Mouse (Mus musculus) layer of hippocampus, adult 18-20 months (tissue): ENCODE results near the gene Adamts7. TPM values are rescaled to one million over a fixed set of nuclear protein-coding genes. Genes with fewer than 3 reads are reported as not detected.
A peak's percentile ranks its signal among the peaks of the same experiment; 100 is the strongest.

Experiments used
- DNase-seq, 2 experiments: peaks; one replicate each; pipeline ENCODE4 v3.0.0; 2022; ENCODE audit warnings: low spot score in 2 of 2
- long read RNA-seq: library from polyadenylated mRNA; stranded (forward); transcript quantifications from one replicate; pipeline ENCODE4 v2.0.0, GENCODE M21; 2021
- total RNA-seq, 2 experiments: library from RNA; stranded (reverse); gene quantifications; 2 replicates each; pipeline ENCODE4 v1.2.3; 2021

Gene Adamts7
- under 1 TPM; 0.32 to 0.36 TPM for total RNA-seq
- long read RNA-seq: 0 reads

DNA sequence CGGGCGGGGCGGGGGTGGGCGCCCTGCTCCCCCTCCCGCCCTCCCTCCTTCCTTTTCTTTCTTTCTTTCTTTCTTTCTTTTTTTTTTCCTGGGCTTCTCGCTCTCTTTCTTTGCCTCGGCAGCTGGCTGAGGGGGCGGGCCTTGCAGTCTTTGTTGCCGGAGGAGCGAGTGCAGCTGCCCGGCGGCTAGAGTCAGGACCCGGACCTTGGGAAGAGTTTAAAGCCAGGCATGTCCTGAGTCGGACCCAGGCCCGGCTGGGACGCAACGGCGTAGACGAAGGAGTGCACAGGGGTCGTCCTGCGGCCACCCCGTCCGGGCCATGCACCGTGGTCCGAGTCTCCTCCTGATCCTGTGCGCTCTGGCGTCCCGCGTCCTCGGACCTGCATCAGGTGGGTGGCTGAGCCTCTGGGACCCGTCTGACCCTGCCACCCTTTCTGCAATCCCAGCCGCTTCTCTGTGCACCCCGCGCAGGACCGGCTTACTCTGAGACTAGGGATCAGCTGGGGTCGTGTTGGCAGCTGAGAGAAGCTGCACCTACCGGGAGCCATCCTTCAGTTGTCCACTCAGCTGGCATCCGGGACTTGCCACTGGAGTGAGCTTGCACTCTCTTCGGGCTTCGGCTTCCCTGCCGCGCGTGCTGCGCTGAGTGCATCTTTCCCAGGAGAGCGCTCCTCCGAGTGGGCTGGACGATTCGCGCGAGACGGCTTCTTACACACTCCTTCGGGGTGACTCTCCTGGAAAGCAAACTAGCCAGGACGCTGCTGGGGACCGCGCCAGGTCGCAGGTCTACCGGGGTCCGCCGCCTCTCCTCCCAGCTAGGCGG lies at the start of gene Adamts7:
Gene Adamts7 (plus strand): TSS at position 144 of the 823 bp plus-strand sequence.
- no peak for DNase-seq

DNA sequence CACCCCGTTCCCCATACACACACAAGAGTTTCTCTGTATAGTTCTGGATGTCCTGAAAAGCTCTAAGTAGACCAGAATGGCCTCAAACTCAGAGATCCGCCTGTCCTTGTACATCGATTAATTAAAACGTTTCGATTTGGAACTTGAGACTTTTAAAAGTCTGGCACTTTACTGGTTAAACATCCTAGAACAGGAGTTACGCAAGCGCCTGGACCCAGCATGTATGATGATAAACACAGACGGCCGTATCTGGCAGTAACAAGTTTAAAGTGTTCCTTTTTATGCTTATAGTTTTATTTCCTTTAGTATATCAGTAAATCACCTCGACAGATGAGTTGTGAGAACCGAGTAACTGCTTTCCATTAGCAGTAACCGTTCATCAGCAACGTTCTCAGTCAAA lies 49.7 kb upstream of the Adamts7 start:
- peak in 1 of 2 experiments; percentile 28 for DNase-seq

DNA sequence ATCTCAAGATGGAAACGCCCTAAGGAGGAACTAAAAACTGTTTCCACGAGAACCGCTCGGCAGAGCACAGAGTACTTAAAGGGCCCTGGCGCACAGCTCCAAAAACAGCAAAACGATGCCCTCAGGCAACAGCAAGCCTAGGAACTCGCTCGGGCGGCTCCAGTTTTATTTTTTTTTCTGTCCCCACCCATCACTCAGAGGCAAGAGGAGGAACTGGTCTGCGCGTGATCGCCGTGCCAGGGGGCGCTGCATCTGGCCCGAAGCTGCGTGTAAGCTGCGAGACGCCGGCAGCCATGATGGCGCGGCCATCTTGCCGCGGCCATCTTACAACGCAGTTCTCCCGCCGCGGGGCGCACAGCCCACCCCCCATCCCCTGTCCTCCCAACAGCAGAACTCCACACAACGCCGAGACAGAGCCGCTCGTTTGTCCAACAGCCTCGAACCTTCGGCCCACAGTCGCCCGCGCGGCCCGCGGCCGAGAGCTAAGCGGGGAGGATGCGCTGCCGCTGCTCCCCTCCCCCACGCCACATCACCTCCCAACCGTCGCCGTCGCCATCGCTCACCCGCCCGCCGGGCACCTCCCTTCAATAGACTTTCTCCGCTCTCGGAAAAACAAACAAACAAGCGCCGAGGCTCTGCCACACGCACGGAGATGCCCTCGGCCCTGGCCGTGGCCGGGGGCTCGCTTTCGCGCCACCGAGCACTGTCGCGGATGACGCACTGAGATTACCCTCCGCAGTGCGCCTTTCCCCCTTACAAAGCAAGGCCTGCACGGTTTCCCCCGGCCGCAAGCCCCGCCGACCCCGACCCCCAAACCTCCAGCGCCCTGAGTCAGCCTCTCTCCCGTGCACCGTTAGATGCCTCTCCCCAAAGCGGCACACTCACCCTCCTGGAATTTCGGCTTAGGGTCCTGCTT lies 49.0 kb upstream of the Adamts7 start:
- DNase-seq: peak; percentile 89 to 94

DNA sequence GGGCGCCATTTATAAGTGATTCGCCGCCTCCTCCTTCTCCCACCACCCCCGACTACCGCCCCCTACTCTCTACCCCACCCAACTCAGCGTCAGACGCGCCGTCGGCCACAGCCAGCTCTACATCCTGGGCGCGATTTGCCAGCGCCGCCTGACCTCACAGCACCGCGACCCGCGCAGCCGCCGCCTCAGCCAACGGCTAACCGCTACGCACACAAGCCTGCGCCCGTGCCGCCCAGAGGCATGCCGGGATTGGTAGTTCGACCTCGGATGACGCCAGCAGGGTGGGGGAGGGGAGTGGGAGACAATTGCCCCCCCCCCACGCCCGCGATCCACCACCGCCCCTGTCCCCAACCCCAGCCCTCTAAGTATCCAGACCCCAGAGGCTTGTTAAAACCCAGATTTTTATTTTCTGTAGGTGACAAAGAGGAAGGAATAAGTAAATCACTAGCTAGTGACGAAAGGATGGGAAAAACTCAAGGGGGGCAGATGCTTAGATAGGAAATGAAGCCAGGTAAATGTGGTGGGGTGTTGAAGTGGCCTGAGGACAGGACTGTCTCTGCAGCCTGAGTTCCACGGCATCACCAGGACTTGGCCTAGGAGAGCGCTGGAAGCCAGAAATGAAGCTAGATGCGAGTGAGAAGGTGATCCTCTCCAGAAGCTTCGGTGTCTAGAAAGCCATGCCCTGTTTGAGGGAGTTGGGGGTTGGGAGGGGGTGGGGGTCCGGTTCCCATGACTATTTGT lies 48.1 kb upstream of the Adamts7 start, which contains the start of gene Morf4l1:
Gene Morf4l1 (minus strand): TSS at position 208 of the 741 bp plus-strand sequence.
- DNase-seq: peak; percentile 99

DNA sequence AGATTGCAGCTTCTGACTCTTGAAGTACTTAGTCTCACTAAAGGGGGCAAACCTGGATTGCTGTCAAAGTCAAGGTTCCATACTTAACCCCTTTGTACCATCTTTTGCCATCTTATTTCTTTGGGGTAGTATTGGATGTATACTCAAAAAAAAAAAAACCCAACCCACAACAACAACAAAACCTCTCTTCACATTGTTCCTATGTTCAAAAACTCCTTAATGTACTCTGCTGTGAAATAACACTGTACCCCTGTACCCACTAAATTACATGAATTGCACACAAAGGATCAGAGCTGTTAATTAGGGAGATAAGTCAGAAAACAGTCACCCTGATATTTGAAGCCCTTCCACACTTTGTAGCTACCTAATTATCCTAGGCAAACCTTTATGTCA lies 47.6 kb upstream of the Adamts7 start:
- DNase-seq: no peak

DNA sequence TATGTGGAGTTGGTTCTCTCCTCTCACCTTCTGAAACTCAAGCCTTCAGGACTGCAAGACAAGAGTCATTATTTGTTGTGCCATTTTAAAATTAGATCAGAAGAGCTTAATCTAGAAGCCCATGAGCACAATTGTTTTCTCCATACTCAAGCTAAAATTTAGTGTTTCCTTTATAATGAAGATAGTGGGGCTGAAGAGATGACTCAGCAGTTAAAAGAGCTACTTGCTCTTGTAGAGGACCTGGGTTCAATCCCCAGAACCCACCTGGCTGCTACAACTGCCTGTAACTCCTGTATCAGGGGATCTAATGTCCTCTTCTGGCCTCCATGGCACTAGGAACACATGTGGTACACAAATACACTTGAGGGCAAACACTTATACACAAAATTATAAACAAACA lies 45.6 kb upstream of the Adamts7 start:
- no peak for DNase-seq

DNA sequence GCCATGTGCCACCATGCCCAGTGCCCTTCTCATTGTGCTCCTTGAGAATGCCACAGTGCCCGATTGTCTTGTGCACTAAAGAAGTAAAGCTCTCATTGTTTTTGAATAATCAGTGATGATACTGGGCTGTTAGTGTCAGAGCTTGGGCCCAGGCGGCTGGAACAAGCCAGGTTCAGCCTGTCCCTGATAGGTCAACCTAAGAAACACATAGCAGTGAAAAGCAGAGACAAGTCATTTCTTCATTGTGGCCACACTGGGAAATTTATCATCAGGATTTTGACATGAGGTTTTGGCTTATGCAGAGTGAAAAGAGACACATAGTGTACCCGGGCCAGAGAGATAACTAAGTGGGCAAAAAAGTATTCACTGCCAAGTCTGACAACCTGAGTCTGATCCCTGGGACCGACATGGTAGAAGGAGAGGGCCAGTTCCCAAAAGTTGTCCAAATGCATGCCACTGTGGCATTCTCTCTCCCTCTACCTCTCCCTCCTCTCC lies 40.6 kb upstream of the Adamts7 start:
- no peak for DNase-seq

DNA sequence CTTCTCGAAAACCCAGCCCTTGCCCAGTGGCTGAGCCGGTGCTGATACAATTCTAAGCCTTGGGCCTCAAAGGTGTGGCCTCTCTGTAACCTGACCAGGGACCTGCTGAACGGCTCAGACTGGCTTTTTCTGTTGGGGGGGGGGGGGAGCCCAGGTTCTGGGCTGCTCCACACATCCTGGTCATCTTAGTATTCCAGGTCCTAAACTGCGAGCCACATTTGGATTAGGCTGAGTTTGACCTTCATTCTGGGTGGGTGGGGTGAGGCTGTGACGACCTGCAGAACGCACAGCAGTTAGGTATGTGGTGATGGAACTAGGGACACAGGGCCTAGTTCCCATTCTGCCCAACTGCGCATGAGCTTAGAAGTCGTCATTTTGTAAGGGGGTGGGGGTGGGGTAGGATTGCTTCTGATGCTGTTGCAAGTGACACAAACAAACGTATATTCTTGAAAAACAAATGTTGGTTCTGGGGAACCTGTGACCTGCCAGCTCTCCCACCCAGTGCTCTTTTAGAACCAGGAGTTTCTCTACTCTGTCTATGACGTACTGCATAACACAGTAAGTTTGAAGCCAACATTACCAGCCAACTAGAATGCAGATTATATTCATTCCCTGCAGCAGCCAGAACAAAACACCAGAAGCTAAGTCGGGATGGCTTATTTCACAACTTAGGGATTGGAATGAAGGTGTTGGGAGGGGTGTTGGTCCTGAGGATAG lies 38.6 kb upstream of the Adamts7 start:
- no peak for DNase-seq

DNA sequence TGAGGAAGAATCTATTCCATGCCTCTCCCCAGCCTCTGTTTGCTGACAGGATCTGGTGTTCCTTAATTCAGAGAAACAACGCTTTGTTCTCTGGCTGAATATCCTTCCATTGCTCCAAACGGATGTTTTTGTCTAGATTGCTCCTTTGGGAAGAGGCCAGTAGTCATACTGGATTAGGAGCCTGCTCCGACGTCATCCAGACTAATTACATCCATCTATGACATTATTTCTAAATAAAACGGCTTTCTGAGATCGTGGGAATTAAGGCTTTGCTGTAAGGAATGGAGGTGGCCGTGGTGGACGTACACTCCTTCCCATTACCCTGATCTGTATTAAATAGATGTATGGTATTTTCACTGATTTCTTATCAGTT lies 38.0 kb upstream of the Adamts7 start:
- peak in 1 of 2 experiments; percentile 14 for DNase-seq

DNA sequence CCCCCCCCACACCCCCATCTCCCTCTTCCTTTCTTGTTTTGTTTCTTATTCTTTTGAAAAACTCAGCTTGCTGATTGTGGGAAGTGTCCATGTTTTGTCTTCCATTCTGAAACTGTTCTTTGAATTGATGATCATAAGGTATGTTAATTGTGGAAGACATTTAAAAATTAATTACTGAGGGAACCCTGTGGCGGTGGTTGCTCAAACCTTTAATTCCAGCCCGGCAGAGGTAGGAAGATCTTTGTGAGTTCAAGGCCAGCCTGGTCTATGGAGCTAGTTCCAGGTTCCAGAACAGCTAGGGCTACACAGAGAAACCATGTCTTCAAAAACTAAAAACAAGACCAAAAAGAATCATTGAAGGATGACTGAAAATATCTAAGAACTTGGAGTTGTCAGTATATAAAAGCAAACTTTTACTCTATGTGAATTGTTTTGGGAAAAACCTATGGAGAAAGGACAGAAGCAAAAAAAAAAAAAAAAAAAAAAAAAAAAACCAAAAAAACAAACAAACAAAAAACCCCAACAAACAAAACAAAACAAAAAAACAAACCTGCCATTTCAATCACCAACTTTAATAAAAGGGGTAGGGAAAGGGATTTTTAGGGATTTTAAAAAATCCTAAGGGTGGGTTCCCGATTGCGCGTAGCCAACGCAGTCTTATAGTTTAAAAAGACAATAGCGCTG lies 37.3 kb upstream of the Adamts7 start:
- no peak for DNase-seq

DNA sequence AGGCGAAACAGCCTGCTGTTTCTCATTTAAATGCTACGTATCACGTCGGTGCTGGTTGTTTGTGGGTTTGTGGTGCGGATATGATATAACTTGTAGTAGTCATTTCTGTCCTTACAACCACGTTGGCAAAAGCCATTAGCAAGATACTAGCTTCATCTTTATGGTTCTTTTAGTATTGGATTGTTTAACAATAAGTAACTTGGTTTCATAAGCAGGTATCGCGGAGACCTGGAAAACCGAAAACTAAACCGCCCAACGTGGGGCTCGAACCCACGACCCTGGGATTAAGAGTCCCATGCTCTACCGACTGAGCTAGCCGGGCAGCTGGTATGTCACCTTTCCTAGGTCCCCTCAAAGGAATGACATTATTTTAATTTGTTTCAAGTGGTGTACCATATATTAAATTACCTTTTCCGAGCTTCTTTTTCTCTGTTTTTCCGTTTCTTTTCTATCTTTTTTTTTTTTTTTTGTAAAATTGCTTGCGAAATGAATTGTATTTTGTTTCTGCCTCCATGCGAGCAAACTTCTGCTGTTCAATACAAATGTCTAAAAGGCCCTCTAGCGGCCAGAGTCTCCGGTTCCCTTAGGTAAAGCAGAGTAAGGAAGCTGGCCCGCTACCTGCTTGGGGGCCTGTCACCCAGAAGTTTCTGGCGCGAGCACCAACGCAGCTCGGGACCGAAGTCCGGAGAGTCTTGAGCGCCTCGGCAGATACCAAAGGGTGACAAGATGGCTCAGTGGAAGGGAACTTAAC lies 36.4 kb upstream of the Adamts7 start:
- DNase-seq: peak; percentile 61 to 87

DNA sequence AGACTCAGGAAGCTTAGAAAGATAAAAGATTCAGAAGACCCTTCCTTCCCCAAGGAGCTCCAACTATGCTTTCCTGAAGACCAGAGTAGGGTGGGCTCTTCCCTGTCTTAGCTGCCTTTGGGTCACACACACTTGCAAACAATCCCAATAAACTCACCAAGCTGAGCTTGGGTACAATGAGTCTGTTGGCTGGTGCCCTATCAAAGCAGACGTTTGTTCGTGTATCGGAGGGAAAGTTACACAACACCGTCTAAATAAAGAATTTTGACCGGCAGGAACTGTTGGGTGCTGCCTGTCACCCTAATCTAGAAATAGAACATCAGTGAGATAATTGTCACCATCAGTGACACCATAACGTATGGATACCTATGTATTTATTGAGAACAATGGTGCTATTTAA lies 35.7 kb upstream of the Adamts7 start:
- DNase-seq: no peak

DNA sequence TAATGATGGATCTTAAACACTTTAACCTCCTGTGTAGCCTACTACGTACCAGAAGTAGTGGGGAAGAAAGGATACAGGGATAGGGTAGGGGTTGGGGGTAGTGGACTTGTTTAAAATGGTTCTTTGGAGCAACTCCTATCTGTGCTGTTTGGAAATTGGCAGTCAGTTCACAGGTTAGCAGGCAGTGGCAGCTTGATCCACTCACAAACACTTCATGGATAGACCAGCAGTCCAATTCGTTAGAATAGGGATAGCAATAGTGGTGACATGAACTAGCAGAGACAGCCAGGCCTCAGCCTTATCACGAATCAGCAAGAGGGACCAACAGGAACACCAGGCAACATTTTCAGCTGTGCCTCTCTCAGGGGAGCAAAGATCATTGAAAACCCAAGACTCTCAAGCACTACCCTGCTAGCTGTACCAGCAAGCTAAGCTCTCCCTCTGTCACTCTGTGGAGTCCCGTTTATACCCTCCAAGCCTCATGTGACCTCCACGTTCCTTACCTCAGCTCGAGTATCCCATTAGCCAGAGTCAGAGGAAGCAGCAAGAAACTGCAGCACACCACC lies 34.1 kb upstream of the Adamts7 start:
- DNase-seq: no peak

DNA sequence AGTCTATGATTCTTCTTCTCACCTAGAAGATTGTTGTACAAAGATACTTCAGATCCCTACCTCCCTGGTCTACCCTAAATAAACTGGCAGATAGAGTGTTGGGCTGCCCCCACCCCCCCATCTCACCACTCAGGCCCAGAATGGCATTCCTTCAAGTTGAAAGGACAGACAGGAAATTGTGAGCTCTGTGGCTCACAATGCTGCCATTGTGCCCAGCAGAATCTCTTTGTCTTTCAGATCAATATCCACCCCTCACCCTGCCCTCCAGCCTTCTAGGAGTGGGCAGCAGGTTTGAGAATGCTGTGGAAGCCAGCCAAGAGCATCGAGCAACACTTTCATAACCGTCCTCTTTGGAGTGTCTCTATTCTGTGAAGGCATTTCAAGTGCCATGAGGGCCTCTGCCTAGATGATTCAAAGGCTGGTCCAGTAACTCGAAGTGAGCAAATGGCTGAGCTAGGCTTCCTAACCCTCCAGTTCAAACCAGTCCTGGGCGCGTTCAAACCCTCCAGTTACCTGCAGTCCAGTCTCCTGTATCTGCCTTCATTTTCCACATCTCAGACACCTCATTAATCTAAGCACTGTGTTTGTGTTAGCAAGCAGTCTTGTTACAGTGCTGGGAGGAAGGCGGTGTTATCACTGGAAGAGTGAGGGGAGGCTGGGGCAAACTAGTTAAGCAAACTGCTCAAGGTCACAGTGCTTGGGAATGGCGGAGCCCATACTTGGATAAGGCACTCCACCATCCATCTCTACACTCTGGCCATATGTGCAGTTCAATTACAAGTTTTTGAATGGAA lies 29.1 kb upstream of the Adamts7 start:
- DNase-seq: no peak

DNA sequence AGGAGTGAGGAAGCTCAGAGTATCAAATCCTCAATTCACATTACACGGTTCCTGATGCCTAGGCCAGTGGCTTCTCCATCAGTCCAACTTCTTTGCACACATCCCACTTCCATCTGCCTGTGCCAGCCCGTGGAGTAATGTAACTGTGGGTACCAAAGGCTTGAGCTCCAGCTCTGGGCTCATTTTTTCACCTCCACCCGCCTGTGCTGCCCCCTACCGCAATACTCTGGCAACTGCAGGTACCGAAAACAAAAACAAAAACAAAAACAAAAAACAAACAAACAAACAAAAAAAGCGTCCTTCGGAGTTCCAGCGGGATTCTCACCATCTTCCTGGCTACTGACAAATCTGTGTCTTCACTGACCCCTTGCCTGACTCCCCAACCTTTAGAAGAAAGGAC lies 27.4 kb upstream of the Adamts7 start:
- no peak for DNase-seq

DNA sequence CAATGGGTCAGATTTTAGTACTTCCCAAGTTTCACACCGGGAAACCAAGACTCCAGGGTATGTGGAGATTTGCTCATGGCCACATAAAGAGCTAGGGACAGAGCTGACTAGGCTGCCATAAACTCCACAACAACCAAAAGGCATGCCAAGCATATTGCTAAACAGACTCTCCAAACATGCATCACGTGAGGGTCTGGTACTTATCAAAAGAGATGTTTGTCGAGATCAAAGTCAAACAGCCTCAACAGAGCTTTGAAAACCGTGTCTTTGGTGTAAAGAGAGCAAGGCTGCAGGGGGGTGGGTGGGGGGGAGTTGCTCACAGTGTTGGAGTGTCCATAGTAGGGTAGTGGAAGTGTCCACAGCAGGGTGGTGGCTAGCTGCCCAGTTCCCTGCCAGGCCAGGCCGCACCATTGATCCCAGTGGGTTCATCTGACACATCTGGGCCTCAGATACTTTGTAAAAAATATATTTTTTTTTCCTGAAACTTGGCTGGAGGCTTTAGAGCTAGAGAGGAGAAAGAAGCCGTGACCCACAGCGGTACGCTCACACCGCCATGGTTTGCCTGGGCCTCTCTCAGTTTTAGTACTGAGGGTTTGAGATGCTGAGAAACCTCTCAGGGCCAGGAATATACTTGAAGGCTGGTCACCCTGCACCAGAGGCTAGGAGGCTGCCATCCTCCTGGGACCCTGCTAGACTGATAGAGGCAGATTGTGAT lies 26.7 kb upstream of the Adamts7 start:
- no peak for DNase-seq

DNA sequence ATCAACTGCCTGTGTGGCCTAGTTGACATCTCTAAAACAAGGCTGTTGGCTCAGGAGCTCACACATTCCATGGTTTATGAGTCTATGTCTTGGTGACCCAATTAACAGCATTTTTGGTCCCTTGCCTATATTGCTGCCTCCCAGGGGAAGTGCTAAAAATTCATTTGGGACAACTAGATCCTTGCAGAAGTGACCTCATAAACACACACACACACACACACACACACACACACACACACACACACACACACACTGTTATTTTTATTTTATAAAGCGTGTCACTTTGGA lies 26.2 kb upstream of the Adamts7 start:
- DNase-seq: no peak

DNA sequence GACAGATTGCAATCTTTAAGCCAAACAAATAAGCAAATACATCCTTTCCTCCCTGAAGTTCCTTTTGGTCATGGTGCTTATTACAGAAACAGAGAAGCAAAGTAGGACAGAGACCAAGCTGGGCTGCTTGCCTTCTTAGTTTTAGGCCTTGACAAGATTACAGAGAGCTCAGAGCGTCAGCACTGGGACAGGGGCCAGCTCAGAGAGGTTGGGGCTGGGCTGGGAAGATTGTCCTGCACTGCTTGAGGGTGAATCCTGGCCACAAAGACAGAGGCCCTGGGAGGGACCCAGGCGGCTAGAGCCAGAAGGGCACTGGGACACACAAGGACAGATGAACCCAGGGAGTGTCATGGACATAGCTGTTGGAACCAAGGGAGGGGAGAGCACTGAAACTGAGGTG lies 17.1 kb upstream of the Adamts7 start:
- no peak for DNase-seq
